Mouse (Mus musculus): ENCODE data around the gene Natd1.
"Not testable (repeated sequence)": the region's sequence is repeated elsewhere in the genome, so short reads cannot be mapped to it uniquely, and the experiment has no call there.

Natd1 gene

GRCm38 (mm10) chr11:60886986-60887385, 27.6 kb downstream of the Natd1 start:
- not testable (repeated sequence) for DNase-seq

- DNase-seq, result no peak
Measured at GRCm38 (mm10) chr11:60882386-60882785, 32.2 kb downstream of the Natd1 start.

- DNase-seq, result no peak
Measured at GRCm38 (mm10) chr11:60880559-60880958, 34.0 kb downstream of the Natd1 start.

- peak; percentile 49 for DNase-seq
Measured at GRCm38 (mm10) chr11:60879423-60879822, 35.1 kb downstream of the Natd1 start.

- peak; percentile 94 for DNase-seq
Measured at GRCm38 (mm10) chr11:60878675-60879294, 35.8 kb downstream of the Natd1 start, which contains the start of gene Tmem11. Tmem11 (minus strand) TSS chr11:60879272.

GRCm38 (mm10) chr11:60878056-60878612, 36.4 kb downstream of the Natd1 start:
- DNase-seq, result peak; percentile 49

GRCm38 (mm10) chr11:60873101-60873500, 41.4 kb downstream of the Natd1 start:
- peak; percentile 14 for DNase-seq

- DNase-seq, result no peak
Measured at GRCm38 (mm10) chr11:60871409-60871808, 43.1 kb downstream of the Natd1 start.

GRCm38 (mm10) chr11:60869471-60869870, 45.1 kb downstream of the Natd1 start:
- DNase-seq, result not testable (repeated sequence)

- no peak for DNase-seq
Measured at GRCm38 (mm10) chr11:60867904-60868303, 46.6 kb downstream of the Natd1 start.

GRCm38 (mm10) chr11:60867456-60867855, 47.1 kb downstream of the Natd1 start:
- no peak for DNase-seq

- no peak for DNase-seq
Measured at GRCm38 (mm10) chr11:60866021-60866420, 48.5 kb downstream of the Natd1 start.

- no peak for DNase-seq
Measured at GRCm38 (mm10) chr11:60864916-60865315, 49.6 kb downstream of the Natd1 start.

- no peak for DNase-seq
Measured at GRCm38 (mm10) chr11:60864166-60864565, 50.4 kb downstream of the Natd1 start.

- no peak for DNase-seq
Measured at GRCm38 (mm10) chr11:60863196-60863595, 51.4 kb downstream of the Natd1 start.

GRCm38 (mm10) chr11:60861993-60862392, 52.6 kb downstream of the Natd1 start:
- no peak for DNase-seq

- no peak for DNase-seq
Measured at GRCm38 (mm10) chr11:60856587-60856986, 58.0 kb downstream of the Natd1 start.

All from thymus, postnatal 25 days (tissue).